Mouse (Mus musculus) hindbrain, embryonic 14.5 days (tissue): Measurements from ENCODE around the gene Fam114a1. TPM values are rescaled to one million over a fixed set of nuclear protein-coding genes. Genes with fewer than 3 reads are reported as not detected.

Experiments
- ATAC-seq: fragments of 200-750 bp; cut with Nextera tagmentation; 2 replicates; pipeline ENCODE4 v1.8.0; 2017; ENCODE audit warnings: moderate number of reproducible peaks, mild to moderate bottlenecking, moderate TSS enrichment, moderate library complexity; ENCODE audit not compliant: low FRiP score
- DNase-seq: peaks from one replicate; pipeline ENCODE4 v3.0.0-alpha.2; 2015; ENCODE audit warnings: low spot score
- H3K27ac ChIP-seq: fragments of 300-500 bp; sonication (generic); 2 replicates; pipeline ENCODE4 v1.5.1; 2014; ENCODE audit warnings: mild to moderate bottlenecking, moderate library complexity
- H3K27me3 ChIP-seq: fragments of 300-500 bp; sonication (generic); 2 replicates; pipeline ENCODE4 v1.6.1; 2014; ENCODE audit warnings: mild to moderate bottlenecking, low read length, mixed read lengths; ENCODE audit not compliant: control insufficient read depth, insufficient read depth
- H3K36me3 ChIP-seq: fragments of 300-500 bp; sonication (generic); replicated peaks from 2 replicates; pipeline ENCODE4 v1.6.1; 2014; ENCODE audit not compliant: control insufficient read depth, insufficient read depth
- H3K4me1 ChIP-seq: fragments of 300-500 bp; sonication (generic); replicated peaks from 2 replicates; pipeline ENCODE4 v1.6.1; 2014; ENCODE audit warnings: antibody characterized with exemption, low read length, mixed read lengths; ENCODE audit not compliant: control insufficient read depth, insufficient read depth
- H3K4me2 ChIP-seq: fragments of 300-500 bp; sonication (generic); replicated peaks from 2 replicates; pipeline ENCODE4 v1.6.1; 2014; ENCODE audit warnings: mild to moderate bottlenecking, moderate library complexity
- H3K4me3 ChIP-seq: fragments of 300-500 bp; sonication (generic); replicated peaks from 2 replicates; pipeline ENCODE4 v1.5.1; 2014; ENCODE audit warnings: mild to moderate bottlenecking, low read length
- H3K9ac ChIP-seq: fragments of 300-500 bp; sonication (generic); 2 replicates; pipeline ENCODE4 v1.6.1; 2014
- H3K9me3 ChIP-seq: fragments of 300-500 bp; sonication (generic); 2 replicates; pipeline ENCODE4 v1.6.1; 2016; ENCODE audit warnings: low read length; ENCODE audit not compliant: control insufficient read depth
- WGBS: fragments of 180-500 bp; shearing (Covaris S2); extraction: QIAGEN DNeasy Blood & Tissue Kit; methylation state at CpG from one replicate; pipeline ENCODE4 v1.1.7; 2014; 5-methylcytosine and 5-hydroxymethylcytosine counted together
- polyA plus RNA-seq: library from polyadenylated mRNA; unstranded; fragments of >200 nt; fragmentation: Nextera tagmentation; extraction: Ambion mirVana; gene quantifications from 2 replicates; pipeline ENCODE4 v1.2.1, GENCODE M21; 2014

Fam114a1 gene
- polyA plus RNA-seq, 1 experiment from 2014 or later = 10.3 TPM

DNA sequence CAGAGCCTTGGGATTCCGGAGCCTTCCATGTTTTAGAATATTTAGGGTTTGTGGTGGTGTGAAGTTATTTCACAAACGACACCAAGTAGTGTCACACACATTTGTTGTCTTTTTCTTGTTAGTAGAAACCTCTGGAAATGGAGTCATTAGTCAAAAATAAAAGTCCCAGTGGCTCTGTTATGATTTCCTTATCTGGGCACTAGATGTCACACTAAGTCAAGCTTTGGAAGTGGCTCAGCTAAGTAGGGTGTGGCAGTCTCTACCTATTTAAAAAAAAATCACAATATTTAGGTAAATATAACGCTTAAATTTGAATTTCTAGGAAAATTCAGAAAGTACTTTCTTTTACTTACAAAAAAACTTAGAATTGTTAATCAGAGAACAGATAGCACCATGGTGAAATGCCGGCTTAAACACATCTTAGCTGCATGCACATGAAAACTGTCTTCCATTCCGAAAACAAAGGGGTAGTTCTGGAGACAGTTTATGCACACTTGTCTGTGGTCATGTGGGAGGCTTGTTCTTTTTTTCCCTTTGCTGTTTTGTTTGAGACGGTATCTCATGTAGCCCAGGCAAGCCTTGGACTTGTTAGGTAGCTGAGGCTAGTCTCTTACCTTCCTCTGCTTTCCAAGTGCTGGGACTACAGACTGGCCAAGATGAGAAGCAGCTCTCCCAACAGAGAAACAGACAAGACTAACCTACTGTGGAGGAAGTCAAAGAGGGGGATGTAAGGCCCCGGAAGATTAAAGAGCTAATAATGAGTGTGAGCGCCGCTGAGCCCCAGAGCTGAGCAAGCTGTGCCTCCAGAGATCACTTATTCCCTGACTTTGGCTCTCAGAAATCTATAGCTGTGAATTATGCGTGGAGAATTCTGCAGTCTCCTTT, 33.3 kb downstream of the Fam114a1 start:
- H3K4me3 ChIP-seq = no peak overlapping the region
- no peaks in the 10 kb centered on the region for H3K36me3 ChIP-seq
- no peaks in the 10 kb centered on the region for H3K27me3 ChIP-seq
- peak; percentile 78 for DNase-seq
- no peaks in the 10 kb centered on the region for H3K9me3 ChIP-seq
- peak; percentile 75; the same call in 1 of the 2 replicates for ATAC-seq
- H3K4me2 ChIP-seq = no peak overlapping the region
- peak overlapping the region; percentile 58; the same call in 1 of the 2 replicates for H3K27ac ChIP-seq
- H3K4me1 ChIP-seq = peaks cover 12% of the 10 kb centered on the region
- H3K9ac ChIP-seq = no peak overlapping the region
- WGBS = 55% methylated on average over 10 of the region's 10 CpGs

DNA sequence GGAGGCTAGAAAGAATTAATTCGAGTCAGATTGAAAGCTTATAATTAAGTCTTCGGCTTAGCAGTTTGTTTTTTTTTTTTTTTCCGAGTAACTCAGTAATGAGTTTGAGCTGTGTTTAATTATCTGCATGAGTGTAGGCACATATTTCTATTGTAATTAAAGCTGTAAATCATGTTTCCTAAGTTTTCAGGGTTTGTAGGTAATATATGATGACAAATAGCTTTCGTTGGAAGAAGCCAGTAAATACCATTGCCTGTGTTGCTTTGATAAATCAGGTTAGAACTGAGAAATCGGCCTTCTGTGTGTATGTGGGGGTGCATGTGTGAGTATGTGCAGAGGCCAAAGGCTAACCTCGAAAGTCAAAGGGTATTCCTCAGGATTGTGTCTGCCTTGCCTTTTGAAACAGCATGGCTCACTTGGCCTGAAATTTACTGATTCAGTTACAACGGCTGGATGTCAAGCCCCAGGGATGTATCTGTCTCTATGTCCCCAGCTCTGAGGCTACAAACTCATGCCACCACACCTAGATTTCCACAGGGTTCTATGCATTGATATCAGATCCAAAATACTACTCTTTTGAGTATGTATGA, 34.2 kb downstream of the Fam114a1 start:
- no peak for ATAC-seq
- H3K4me3 ChIP-seq = no peak overlapping the region
- peaks cover 12% of the 10 kb centered on the region for H3K4me1 ChIP-seq
- H3K9ac ChIP-seq = no peak overlapping the region; the same call in 1 of the 2 replicates
- no peaks in the 10 kb centered on the region for H3K9me3 ChIP-seq
- H3K27ac ChIP-seq = peak overlapping the region; percentile 43; the same call in 1 of the 2 replicates
- no peak overlapping the region for H3K4me2 ChIP-seq
- no peak for DNase-seq
- no peaks in the 10 kb centered on the region for H3K27me3 ChIP-seq
- H3K36me3 ChIP-seq = no peaks in the 10 kb centered on the region
- 63% methylated on average over 7 of the region's 7 CpGs for WGBS

DNA sequence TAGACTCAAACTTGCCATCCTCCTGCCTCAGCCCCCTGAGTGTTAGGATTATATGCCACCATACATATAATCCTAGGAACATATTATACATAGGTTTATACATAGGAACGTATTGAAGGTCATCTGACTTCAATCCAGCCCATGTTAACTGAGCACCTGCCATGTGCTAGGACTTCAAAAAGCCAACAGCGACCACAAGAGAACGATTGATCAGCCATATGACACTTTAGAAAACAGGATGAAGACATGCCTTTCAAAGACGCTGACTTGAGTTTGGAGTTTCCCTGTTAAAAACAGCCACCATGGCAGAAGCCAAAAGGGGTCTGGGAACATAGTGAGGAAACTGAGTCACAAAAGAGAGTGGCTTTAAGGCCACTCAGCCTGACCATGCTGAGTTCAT, 35.4 kb downstream of the Fam114a1 start:
- H3K4me2 ChIP-seq = no peak overlapping the region
- no peak overlapping the region for H3K9ac ChIP-seq
- DNase-seq (no peak), ATAC-seq (no peak)
- no peak overlapping the region for H3K4me3 ChIP-seq
- H3K9me3 ChIP-seq = no peaks in the 10 kb centered on the region
- H3K36me3 ChIP-seq = no peaks in the 10 kb centered on the region
- peaks cover 12% of the 10 kb centered on the region for H3K4me1 ChIP-seq
- no peak overlapping the region for H3K27ac ChIP-seq
- WGBS = 94% methylated on average over 4 of the region's 4 CpGs
- H3K27me3 ChIP-seq = no peaks in the 10 kb centered on the region

DNA sequence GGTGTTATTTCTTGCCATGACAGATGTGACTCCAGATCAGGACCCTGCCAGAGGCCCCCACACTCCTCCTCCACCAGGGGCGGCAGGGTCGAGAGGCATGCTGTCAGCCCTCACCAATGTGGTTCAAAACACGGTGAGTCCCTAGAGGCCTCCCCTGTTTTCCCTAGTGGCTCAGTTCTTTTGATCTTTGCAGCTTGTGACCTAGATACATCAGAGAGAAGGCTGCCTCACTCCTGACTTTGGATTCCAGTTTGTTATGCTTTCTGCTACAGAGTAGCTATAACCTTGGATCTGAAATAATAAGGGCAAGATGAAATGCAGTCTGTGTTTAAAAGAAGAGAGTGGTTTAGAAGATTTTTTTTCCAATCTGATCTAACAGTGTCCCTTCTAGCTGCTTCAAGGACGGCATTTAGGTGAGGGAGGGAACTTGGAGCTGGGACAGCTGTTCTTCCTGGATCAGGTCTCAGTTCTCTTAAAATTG, 36.2 kb downstream of the Fam114a1 start:
- no peak for DNase-seq
- Histone ChIP-seq H3K9me3 (no peaks in the 10 kb centered on the region), H3K36me3 (no peaks in the 10 kb centered on the region), H3K27me3 (no peaks in the 10 kb centered on the region), H3K27ac (no peak overlapping the region; the same call in 1 of the 2 replicates), H3K4me2 (no peak overlapping the region), H3K9ac (no peak overlapping the region), H3K4me1 (peaks cover 12% of the 10 kb centered on the region), H3K4me3 (no peak overlapping the region)
- WGBS = 39% methylated on average over 4 of the region's 4 CpGs
- no peak for ATAC-seq

DNA sequence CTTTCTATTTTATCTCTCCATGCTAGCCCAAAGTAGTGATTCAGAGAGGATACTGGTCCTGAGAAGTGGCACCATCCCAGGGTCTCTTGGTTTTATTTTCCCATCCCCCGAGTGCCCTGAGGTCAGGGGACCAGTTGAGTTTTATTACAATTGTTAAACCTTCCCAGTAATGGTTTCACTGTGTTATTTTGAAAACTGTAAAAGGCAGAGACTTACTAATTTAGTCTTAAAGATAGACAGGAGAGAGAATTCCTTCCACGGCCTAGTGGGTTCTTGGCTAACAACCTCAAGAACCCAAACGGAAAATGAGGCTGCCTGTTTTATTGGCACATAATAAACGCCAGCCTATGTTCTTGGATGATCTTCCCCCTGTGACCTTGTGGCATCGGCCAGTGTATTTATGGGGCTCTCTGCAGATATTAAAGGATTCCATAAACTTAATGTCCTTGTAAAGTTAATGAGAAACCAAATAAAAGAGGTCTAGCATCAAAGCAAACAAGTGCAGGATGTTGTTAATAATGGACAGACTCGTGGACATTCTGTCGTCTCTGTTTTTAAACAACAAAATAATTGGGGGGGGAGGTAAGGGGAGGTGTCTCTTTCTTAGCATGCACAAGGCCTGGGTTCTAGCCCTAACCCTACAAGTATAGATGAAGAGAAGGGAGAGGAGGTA, 42.2 kb downstream of the Fam114a1 start:
- Histone ChIP-seq H3K4me1 (no peaks in the 10 kb centered on the region), H3K36me3 (no peaks in the 10 kb centered on the region)
- WGBS = 83% methylated on average over 7 of the region's 7 CpGs

DNA sequence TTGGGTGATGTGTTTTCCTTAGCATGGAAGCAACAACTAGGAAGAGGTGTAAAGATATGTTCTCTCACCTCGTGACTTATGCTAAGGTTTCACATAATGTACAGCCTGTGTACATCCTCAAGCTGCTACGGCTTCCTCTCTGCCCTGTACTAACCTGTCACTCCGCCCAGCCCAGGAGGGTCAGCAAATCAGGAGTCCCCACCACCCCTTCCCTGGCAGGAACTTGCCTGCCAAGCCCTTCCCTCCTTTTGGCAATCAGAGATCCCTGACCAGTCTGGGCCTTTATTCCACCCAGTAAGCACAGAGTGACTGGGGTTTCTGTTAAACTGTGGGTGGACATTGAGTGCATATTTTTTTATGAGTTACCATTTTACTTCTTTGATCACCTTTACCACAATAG, 45.6 kb downstream of the Fam114a1 start:
- H3K9me3 ChIP-seq = no peaks in the 10 kb centered on the region
- ATAC-seq (no peak), DNase-seq (no peak)
- no peaks in the 10 kb centered on the region for H3K4me1 ChIP-seq
- H3K36me3 ChIP-seq = no peaks in the 10 kb centered on the region
- H3K27ac ChIP-seq = no peak overlapping the region
- no peak overlapping the region for H3K4me2 ChIP-seq
- H3K9ac ChIP-seq = no peak overlapping the region
- 87% methylated on average over 3 of the region's 3 CpGs for WGBS
- H3K27me3 ChIP-seq = no peaks in the 10 kb centered on the region
- H3K4me3 ChIP-seq = no peak overlapping the region

More for the DNA sequence above, 42.2 kb downstream of the Fam114a1 start:
- ATAC-seq (no peak), DNase-seq (no peak)
- Histone ChIP-seq H3K9me3 (no peaks in the 10 kb centered on the region), H3K9ac (no peak overlapping the region), H3K4me2 (no peak overlapping the region), H3K4me3 (no peak overlapping the region), H3K27ac (no peak overlapping the region), H3K27me3 (no peaks in the 10 kb centered on the region)

DNA sequence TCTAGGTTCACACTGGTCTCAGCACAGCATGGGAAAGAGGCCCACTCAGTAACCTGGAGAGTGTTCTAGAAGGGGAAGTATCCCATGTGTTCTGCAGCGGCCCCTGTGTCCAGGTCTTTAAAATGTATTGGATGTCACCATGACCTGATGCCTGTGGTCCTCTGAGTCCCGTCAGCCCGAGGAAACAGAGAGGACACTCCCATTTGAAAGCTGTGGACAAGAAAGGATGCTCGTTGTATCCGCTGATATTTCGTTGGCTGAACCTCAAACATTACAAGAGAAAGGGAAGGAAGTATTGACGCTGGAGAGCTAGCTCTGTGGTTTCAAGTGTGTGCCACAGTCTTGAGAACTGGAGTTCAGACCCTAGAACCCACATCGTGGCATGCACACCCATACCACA, 49.2 kb downstream of the Fam114a1 start:
- H3K4me3 ChIP-seq = no peak overlapping the region
- H3K27ac ChIP-seq = no peak overlapping the region
- H3K4me2 ChIP-seq = no peak overlapping the region
- no peaks in the 10 kb centered on the region for H3K36me3 ChIP-seq
- no peaks in the 10 kb centered on the region for H3K4me1 ChIP-seq
- ATAC-seq = no peak
- DNase-seq = no peak
- H3K9ac ChIP-seq = no peak overlapping the region
- H3K27me3 ChIP-seq = no peaks in the 10 kb centered on the region
- 77% methylated on average over 8 of the region's 8 CpGs for WGBS
- no peaks in the 10 kb centered on the region for H3K9me3 ChIP-seq

DNA sequence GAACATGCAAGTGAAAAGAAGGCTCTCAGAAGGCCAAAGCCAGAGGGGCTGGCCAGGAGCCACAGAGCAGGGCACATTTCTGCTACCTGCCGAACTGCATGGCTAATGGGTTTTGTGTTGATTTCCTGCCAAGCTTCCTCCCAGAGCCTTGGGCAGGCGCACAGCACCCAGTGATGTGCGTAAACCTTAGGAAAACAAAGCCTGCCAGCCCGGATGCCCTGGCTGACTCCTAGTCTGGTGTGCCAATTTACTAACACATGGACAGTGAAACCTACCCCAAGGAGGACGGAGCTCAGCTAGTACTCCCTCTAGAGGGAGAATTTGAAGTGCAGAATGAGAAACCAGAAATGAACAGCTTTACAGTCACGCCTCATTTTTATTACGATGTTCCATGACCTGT, 50.0 kb downstream of the Fam114a1 start:
- no peak overlapping the region for H3K4me2 ChIP-seq
- ATAC-seq (peak; percentile 71; the same call in 1 of the 2 replicates), DNase-seq (peak; percentile 71)
- no peaks in the 10 kb centered on the region for H3K36me3 ChIP-seq
- 55% methylated on average over 7 of the region's 7 CpGs for whole genome bisulfite sequencing
- H3K9me3 ChIP-seq = no peaks in the 10 kb centered on the region
- H3K27me3 ChIP-seq = no peaks in the 10 kb centered on the region
- no peak overlapping the region for H3K9ac ChIP-seq
- H3K4me1 ChIP-seq = no peaks in the 10 kb centered on the region
- H3K27ac ChIP-seq = no peak overlapping the region
- H3K4me3 ChIP-seq = no peak overlapping the region

DNA sequence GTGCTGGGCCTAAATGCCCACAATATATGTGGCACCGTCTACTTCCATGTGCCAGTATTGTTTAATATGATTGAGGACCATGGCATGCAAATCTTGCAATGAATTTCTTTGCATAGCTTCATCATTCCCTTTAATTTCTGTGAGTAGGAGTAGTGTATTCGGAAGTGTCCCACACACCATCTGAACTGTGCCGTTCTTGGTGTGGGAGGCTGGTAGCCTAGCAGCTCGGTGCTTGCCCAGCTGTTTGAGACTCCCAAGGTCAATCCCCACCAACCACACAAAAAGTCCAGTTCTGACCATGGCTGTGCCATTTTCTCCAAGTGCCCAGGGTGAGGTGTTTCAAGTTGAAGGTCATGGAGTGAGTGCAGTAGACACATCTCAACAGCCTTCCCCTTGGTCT, 52.1 kb downstream of the Fam114a1 start:
- Histone ChIP-seq H3K9ac (no peak overlapping the region), H3K4me1 (0 out of 2 replicates have a peak, but pooled peaks cover 3% of the 10 kb centered on the region), H3K4me3 (no peak overlapping the region), H3K9me3 (no peaks in the 10 kb centered on the region), H3K4me2 (no peak overlapping the region), H3K27me3 (no peaks in the 10 kb centered on the region), H3K27ac (no peak overlapping the region), H3K36me3 (no peaks in the 10 kb centered on the region)
- 95% methylated on average over 4 of the region's 4 CpGs for WGBS
- ATAC-seq = no peak
- no peak for DNase-seq
